In the genomic region with DNA sequence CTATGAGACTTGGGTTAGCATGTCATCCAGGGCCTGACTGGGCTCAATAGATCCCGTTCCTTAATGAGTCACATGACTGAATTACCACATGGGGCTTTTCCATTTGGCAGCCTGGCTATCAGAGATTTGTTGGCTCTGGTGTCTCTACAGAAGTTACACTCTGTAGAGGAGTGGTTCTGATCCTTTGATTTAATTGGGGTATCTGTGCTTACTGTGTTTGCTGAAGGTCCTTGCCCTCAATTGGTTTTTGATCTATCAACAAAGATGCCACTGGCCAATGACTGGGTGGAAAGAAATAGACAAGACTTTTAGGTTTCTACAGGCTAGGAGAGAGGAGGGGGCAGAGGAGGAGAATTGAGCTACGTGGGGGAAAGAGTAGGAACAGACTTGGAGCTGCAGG, we compare ENCODE assay signal across 17 mouse cellular contexts. TPM values are rescaled to one million over a fixed set of nuclear protein-coding genes. Genes with fewer than 3 reads are reported as not detected.
"Had no signal": no experiment of that assay in that cellular context is flagged by ENCODE, and none has a peak within 500 bp of the region (broad histone marks: within the 10 kb centered on the region; RNA-seq: fewer than 3 reads in every experiment).

No protein-coding gene starts in this region.

- H3K4me2 ChIP-seq: intestine, embryonic 15.5 days; limb, embryonic 15.5 days; lung, embryonic 15.5 days; midbrain, embryonic 13.5 days; neural tube, embryonic 12.5 days had no signal

- H3K36me3 ChIP-seq: intestine, embryonic 15.5 days; limb, embryonic 15.5 days; lung, embryonic 15.5 days; midbrain, embryonic 13.5 days; neural tube, embryonic 12.5 days had no signal

- H3K9me3 ChIP-seq: intestine, embryonic 15.5 days; limb, embryonic 15.5 days; lung, embryonic 15.5 days; midbrain, embryonic 13.5 days; neural tube, embryonic 12.5 days had no signal

- H3K4me3 ChIP-seq: intestine, embryonic 15.5 days; left cerebral cortex, adult 2 months; limb, embryonic 15.5 days; lung, embryonic 15.5 days; midbrain, embryonic 13.5 days; myocyte; neural tube, embryonic 12.5 days had no signal

- H3K9ac ChIP-seq: intestine, embryonic 15.5 days; limb, embryonic 15.5 days; lung, embryonic 15.5 days; midbrain, embryonic 13.5 days; neural tube, embryonic 12.5 days had no signal

- H3K27me3 ChIP-seq: intestine, embryonic 15.5 days; limb, embryonic 15.5 days; lung, embryonic 15.5 days; midbrain, embryonic 13.5 days; neural tube, embryonic 12.5 days had no signal

- DNase-seq: kidney, adult 18-20 months; kidney, postnatal 25 days; lung, postnatal 14 days; right cerebral cortex, postnatal 4 days; spleen, adult 18-20 months; thymus, adult 18-20 months; thymus, postnatal 14 days had no signal

- ATAC-seq: intestine, embryonic 15.5 days; midbrain, embryonic 13.5 days had no signal

- H3K27ac ChIP-seq: left cerebral cortex, adult 2 months; limb, embryonic 15.5 days; lung, embryonic 15.5 days; midbrain, embryonic 13.5 days; neural tube, embryonic 12.5 days had no signal

RNA-seq across cellular contexts. Expression of gene Tdrd12, which starts 21.1 kb away (rescaled TPM):
- total RNA-seq: neutrophil, adult 5-6 weeks had no signal
- polyA plus RNA-seq: limb, embryonic 11.5 days; myocyte; stomach, embryonic 14.5 days had no signal

RNA-seq across cellular contexts. Expression of gene Rgs9bp, which starts 26.7 kb away (rescaled TPM):
- total RNA-seq: neutrophil, adult 5-6 weeks had no signal
- polyA plus RNA-seq: myocyte had no signal
